Mouse (Mus musculus): ENCODE measurements around the gene Itgb1bp1. TPM values are rescaled to one million over a fixed set of nuclear protein-coding genes. Genes with fewer than 3 reads are reported as not detected.
A peak's percentile ranks its signal among the peaks of the same experiment; 100 is the strongest.

The Itgb1bp1 gene
- total and polyA plus RNA-seq, 3 experiments: 15.2 to 50.6 (median 42.4) TPM

DNA sequence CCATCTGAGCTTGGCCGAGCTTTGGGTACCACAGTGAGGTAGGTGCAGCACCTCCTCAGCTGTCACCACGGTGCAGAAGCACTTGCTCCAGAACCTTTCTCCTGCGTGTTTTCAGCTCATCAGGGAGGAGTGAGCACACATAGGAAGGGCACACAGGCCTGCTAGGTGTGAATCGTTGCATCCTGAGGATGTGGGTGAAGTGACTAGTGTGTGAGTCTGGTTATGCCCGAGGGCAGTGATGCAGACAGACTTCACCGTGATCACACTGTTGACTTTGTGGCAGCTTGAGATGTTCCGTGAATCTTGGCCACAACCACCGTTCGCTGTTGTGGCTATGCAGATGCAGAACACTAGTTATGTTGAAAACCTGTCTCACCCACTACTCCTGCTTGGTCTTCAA, 59.8 kb downstream of the Itgb1bp1 start:
- H3K27ac ChIP-seq: peak overlapping the region; percentile 75
- H3K27me3 ChIP-seq (ENCODE audit: control insufficient read depth, insufficient read depth, low read length): no peaks in the 10 kb centered on the region
- no peak overlapping the region for H3K4me3 ChIP-seq
- no peaks in the 10 kb centered on the region for H3K79me2 ChIP-seq (replicated peaks; ENCODE audit: control insufficient read depth, insufficient read depth, low read length)
- H3K9ac ChIP-seq (ENCODE audit: low read depth, low read length): 0 out of 2 replicates have a peak overlapping the region, but pooled peaks have one; percentile 24
- TF ChIP-seq EP300 (IDR thresholded peaks at IDR 0.05; ENCODE audit: insufficient read depth, low read depth, low read length): no peak
- TF ChIP-seq POLR2A (IDR thresholded peaks at IDR 0.05; ENCODE audit: insufficient read depth, low read depth, low read length): no peak
- no peak for TF ChIP-seq CTCF (IDR thresholded peaks at IDR 0.05)
- no peaks in the 10 kb centered on the region for H3K36me3 ChIP-seq (ENCODE audit: control insufficient read depth, insufficient read depth, low read length)
- H3K4me1 ChIP-seq (ENCODE audit: control insufficient read depth, insufficient read depth, low read length): peaks cover 13% of the 10 kb centered on the region
- 73% methylated on average over 9 of the region's 9 CpGs for WGBS
- no peak for DNase-seq
- intact Hi-C loops (cut with DNase I): loop anchor here (2.0 kb wide), 1 partner anchor 38 kb away; no protein-coding TSS in a partner anchor

DNA sequence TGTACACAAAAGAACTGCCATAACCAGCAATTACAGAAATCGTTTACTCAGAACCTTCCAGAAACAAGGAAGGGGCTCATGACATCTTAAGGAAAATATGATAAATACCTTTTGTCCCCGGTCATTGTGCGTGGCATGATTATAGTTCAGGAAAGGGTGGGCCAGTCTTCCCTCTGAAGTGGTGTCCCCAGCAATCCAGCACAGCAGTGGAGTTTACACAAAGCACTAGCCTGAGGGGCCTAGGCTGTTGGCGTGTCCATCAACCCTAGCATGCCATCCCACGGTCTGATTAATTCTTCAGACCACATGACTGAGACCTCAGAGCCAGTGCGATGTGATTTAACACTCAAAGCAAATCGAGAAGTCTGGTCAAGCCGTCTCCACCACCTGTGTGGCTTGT, 60.7 kb downstream of the Itgb1bp1 start:
- intact Hi-C loops (cut with DNase I): no loop called here

DNA sequence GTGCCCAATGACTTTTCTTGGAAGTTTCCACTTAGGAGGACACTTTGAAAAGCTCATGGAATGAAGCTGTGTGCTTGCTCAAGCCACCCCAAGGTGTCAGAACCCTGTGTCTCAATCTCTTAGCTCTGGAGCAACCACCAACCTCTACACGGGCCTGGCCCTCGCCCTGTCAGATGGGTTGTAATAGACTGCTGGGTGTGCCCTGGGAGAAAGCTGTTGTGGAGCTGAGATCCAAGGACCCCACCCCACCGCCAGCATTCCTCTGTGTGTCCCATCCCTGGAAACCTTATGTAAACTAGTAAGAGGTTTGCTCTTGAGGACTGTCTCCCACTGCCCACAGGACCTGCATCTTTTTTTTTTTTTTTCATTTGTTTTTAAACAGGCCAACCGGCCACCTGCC, 62.2 kb downstream of the Itgb1bp1 start:
- H3K4me3 ChIP-seq: no peak overlapping the region
- 92% methylated on average over 4 of the region's 4 CpGs for WGBS

More for the DNA sequence above, 60.7 kb downstream of the Itgb1bp1 start:
- peaks cover 13% of the 10 kb centered on the region for H3K4me1 ChIP-seq (ENCODE audit: control insufficient read depth, insufficient read depth, low read length)
- no peak overlapping the region for H3K9ac ChIP-seq (ENCODE audit: low read depth, low read length)
- no peak for DNase-seq
- TF ChIP-seq EP300 (IDR thresholded peaks at IDR 0.05; ENCODE audit: insufficient read depth, low read depth, low read length): no peak
- TF ChIP-seq POLR2A (IDR thresholded peaks at IDR 0.05; ENCODE audit: insufficient read depth, low read depth, low read length): no peak
- no peak for TF ChIP-seq CTCF (IDR thresholded peaks at IDR 0.05)
- no peaks in the 10 kb centered on the region for H3K36me3 ChIP-seq (ENCODE audit: control insufficient read depth, insufficient read depth, low read length)
- H3K27ac ChIP-seq: no peak overlapping the region
- H3K4me3 ChIP-seq: no peak overlapping the region
- H3K27me3 ChIP-seq (ENCODE audit: control insufficient read depth, insufficient read depth, low read length): no peaks in the 10 kb centered on the region
- no peaks in the 10 kb centered on the region for H3K79me2 ChIP-seq (replicated peaks; ENCODE audit: control insufficient read depth, insufficient read depth, low read length)
- 74% methylated on average over 8 of the region's 8 CpGs for WGBS

DNA sequence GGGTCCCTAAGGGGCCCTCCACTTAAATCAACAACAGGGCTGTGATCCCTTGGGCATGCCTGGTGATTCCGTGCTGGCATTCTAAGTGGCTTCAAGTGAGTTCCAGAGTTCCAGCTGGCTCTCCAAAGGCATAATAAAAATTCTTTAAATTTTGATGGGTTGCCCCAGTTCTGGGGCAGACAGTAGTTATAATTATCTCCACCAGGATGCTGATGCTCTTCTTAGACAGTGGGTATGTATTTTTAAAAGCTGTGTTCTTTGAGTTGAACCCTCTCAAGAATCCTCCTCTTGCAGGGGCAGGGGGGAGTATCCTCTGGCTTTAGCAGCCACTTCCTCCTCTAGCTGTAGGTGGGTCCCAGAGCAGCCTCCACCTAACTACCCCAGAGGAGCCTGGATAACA, 65.5 kb downstream of the Itgb1bp1 start:
- intact Hi-C loops (cut with DNase I): no loop called here
- 63% methylated on average over 1 of the region's 1 CpGs for WGBS
- Histone ChIP-seq H3K27ac (no peak overlapping the region), H3K9ac (ENCODE audit: low read depth, low read length) (no peak overlapping the region), H3K4me3 (no peak overlapping the region), H3K79me2 (replicated peaks; ENCODE audit: control insufficient read depth, insufficient read depth, low read length) (no peaks in the 10 kb centered on the region), H3K4me1 (ENCODE audit: control insufficient read depth, insufficient read depth, low read length) (peaks cover under 1% of the 10 kb centered on the region; the same call in 1 of the 2 replicates), H3K27me3 (ENCODE audit: control insufficient read depth, insufficient read depth, low read length) (no peaks in the 10 kb centered on the region), H3K36me3 (ENCODE audit: control insufficient read depth, insufficient read depth, low read length) (no peaks in the 10 kb centered on the region)
- DNase-seq: no peak
- TF ChIP-seq POLR2A (IDR thresholded peaks at IDR 0.05; ENCODE audit: insufficient read depth, low read depth, low read length) (no peak), EP300 (IDR thresholded peaks at IDR 0.05; ENCODE audit: insufficient read depth, low read depth, low read length) (no peak), CTCF (IDR thresholded peaks at IDR 0.05) (no peak)

More for the DNA sequence above, 62.2 kb downstream of the Itgb1bp1 start:
- TF ChIP-seq CTCF (IDR thresholded peaks at IDR 0.05): no peak
- TF ChIP-seq EP300 (IDR thresholded peaks at IDR 0.05; ENCODE audit: insufficient read depth, low read depth, low read length): no peak
- TF ChIP-seq POLR2A (IDR thresholded peaks at IDR 0.05; ENCODE audit: insufficient read depth, low read depth, low read length): no peak
- H3K4me1 ChIP-seq (ENCODE audit: control insufficient read depth, insufficient read depth, low read length): peaks cover 13% of the 10 kb centered on the region
- H3K27me3 ChIP-seq (ENCODE audit: control insufficient read depth, insufficient read depth, low read length): no peaks in the 10 kb centered on the region
- H3K79me2 ChIP-seq (replicated peaks; ENCODE audit: control insufficient read depth, insufficient read depth, low read length): no peaks in the 10 kb centered on the region
- H3K9ac ChIP-seq (ENCODE audit: low read depth, low read length): no peak overlapping the region
- intact Hi-C loops (cut with DNase I): no loop called here
- no peaks in the 10 kb centered on the region for H3K36me3 ChIP-seq (ENCODE audit: control insufficient read depth, insufficient read depth, low read length)
- no peak overlapping the region for H3K27ac ChIP-seq
- no peak for DNase-seq

DNA sequence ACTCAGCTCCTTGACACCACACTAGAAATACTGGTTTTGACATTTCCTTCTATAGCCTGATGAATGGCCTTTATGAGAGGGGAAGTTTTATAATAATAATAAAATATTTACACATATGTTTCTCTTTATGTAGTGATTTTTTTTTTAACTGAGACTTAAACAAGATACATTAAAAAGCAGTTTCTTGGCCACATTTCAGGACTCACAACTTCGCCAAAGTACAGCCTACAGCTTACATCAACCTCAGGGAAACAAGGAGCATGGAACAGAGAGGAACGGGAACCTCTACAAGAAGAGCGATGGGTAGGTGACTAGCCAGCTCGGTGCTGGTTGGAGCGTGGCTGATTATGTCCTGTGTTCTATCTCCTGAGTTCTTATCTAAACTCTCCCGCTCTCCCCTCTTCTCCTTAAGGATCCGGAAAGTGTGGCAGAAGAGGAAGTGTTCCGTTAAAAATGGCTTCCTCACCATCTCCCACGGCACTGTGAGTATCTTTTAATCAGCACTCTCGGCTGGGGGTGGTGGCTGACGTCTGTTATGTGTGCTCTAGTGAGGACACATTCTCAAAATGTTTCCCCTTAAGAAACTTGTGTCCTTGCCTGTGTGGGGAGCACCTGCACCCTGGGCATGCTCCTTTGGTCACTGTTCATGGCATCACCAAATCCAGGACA, 68.2 kb downstream of the Itgb1bp1 start:
- H3K27me3 ChIP-seq (ENCODE audit: control insufficient read depth, insufficient read depth, low read length): no peaks in the 10 kb centered on the region
- no peaks in the 10 kb centered on the region for H3K36me3 ChIP-seq (ENCODE audit: control insufficient read depth, insufficient read depth, low read length)
- H3K79me2 ChIP-seq (replicated peaks; ENCODE audit: control insufficient read depth, insufficient read depth, low read length): no peaks in the 10 kb centered on the region
- H3K4me1 ChIP-seq (ENCODE audit: control insufficient read depth, insufficient read depth, low read length): no peaks in the 10 kb centered on the region
- TF ChIP-seq EP300 (IDR thresholded peaks at IDR 0.05; ENCODE audit: insufficient read depth, low read depth, low read length): no peak
- no peak for TF ChIP-seq CTCF (IDR thresholded peaks at IDR 0.05)
- TF ChIP-seq POLR2A (IDR thresholded peaks at IDR 0.05; ENCODE audit: insufficient read depth, low read depth, low read length): no peak
- DNase-seq: no peak
- H3K9ac ChIP-seq (ENCODE audit: low read depth, low read length): no peak overlapping the region
- H3K27ac ChIP-seq: no peak overlapping the region
- WGBS: 53% methylated on average over 11 of the region's 11 CpGs
- intact Hi-C loops (cut with DNase I): no loop called here
- no peak overlapping the region for H3K4me3 ChIP-seq

DNA sequence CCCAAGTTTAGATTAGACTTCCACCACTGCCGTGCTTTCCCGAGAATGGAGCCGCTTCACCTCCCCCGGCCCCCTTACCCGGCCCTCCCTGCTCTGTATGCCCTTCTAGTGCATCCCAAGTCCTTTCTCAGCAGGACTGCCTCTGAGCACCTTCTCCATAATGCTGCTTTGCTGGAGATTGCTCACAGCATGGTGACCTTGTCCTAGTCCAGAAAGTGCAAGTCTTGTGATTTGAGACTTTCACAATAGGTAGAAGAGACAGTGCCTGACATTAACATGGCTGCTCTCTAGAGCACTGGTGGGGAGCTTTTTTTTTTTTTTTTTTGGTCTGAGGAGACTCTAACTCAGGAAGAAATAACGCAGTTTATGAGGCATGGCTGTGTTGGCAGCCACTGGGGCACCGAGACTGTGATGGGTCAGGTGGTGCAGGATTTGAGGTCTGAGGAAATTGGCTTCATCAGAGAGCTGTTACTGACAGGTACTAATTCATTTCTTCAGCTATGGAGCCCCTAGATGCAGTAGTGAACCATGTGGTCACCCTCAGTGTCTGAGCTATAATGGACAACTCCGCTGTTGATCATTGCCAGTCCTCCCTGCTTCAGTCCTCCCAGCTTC, 71.4 kb downstream of the Itgb1bp1 start:
- Histone ChIP-seq H3K27me3 (ENCODE audit: control insufficient read depth, insufficient read depth, low read length) (no peaks in the 10 kb centered on the region), H3K4me1 (ENCODE audit: control insufficient read depth, insufficient read depth, low read length) (no peaks in the 10 kb centered on the region), H3K9ac (ENCODE audit: low read depth, low read length) (no peak overlapping the region), H3K36me3 (ENCODE audit: control insufficient read depth, insufficient read depth, low read length) (no peaks in the 10 kb centered on the region), H3K27ac (no peak overlapping the region), H3K4me3 (no peak overlapping the region), H3K79me2 (replicated peaks; ENCODE audit: control insufficient read depth, insufficient read depth, low read length) (no peaks in the 10 kb centered on the region)
- no peak for TF ChIP-seq CTCF (IDR thresholded peaks at IDR 0.05)
- TF ChIP-seq EP300 (IDR thresholded peaks at IDR 0.05; ENCODE audit: insufficient read depth, low read depth, low read length): no peak
- TF ChIP-seq POLR2A (IDR thresholded peaks at IDR 0.05; ENCODE audit: insufficient read depth, low read depth, low read length): no peak
- 94% methylated on average over 8 of the region's 8 CpGs for WGBS
- no peak for DNase-seq
- intact Hi-C loops (cut with DNase I): no loop called here
